Mouse (Mus musculus) intestine, embryonic 15.5 days (tissue): ENCODE data around the gene Gsdme. TPM values are rescaled to one million over a fixed set of nuclear protein-coding genes. Genes with fewer than 3 reads are reported as not detected.

Experiments
- ATAC-seq: fragments of 200-750 bp; cut with Nextera tagmentation; 2 replicates; pipeline ENCODE4 v1.8.0; 2017; ENCODE audit warnings: moderate TSS enrichment, moderate library complexity
- H3K27ac ChIP-seq: fragments of 300-500 bp; sonication (generic); 2 replicates; pipeline ENCODE4 v1.5.1; 2015; ENCODE audit warnings: mild to moderate bottlenecking, inconsistent platforms
- H3K27me3 ChIP-seq: fragments of 300-500 bp; sonication (generic); replicated peaks from 2 replicates; pipeline ENCODE4 v1.6.1; 2015; ENCODE audit warnings: inconsistent platforms
- H3K36me3 ChIP-seq: fragments of 300-500 bp; sonication (generic); 2 replicates; pipeline ENCODE4 v1.6.1; 2015; ENCODE audit warnings: inconsistent platforms
- H3K4me1 ChIP-seq: fragments of 300-500 bp; sonication (generic); replicated peaks from 2 replicates; pipeline ENCODE4 v1.6.1; 2015; ENCODE audit warnings: inconsistent platforms
- H3K4me2 ChIP-seq: fragments of 300-500 bp; sonication (generic); replicated peaks from 2 replicates; pipeline ENCODE4 v1.6.1; 2015; ENCODE audit warnings: mild to moderate bottlenecking, inconsistent platforms
- H3K4me3 ChIP-seq: fragments of 300-500 bp; sonication (generic); replicated peaks from 2 replicates; pipeline ENCODE4 v1.5.1; 2015; ENCODE audit warnings: inconsistent platforms
- H3K9ac ChIP-seq: fragments of 300-500 bp; sonication (generic); 2 replicates; pipeline ENCODE4 v1.6.1; 2015; ENCODE audit warnings: inconsistent platforms
- H3K9me3 ChIP-seq: fragments of 300-500 bp; sonication (generic); 2 replicates; pipeline ENCODE4 v1.6.1; 2016; ENCODE audit warnings: inconsistent platforms
- WGBS: fragments of 180-500 bp; shearing (Covaris S2); methylation state at CpG from one replicate; pipeline ENCODE4 v1.1.7; 2015; 5-methylcytosine and 5-hydroxymethylcytosine counted together
- polyA plus RNA-seq: library from polyadenylated mRNA; unstranded; fragments of >200 nt; fragmentation: Nextera tagmentation; extraction: Ambion mirVana; gene quantifications from 2 replicates; pipeline ENCODE4 v1.2.1, GENCODE M21; 2015

Gene Gsdme
- polyA plus RNA-seq, 1 experiment from 2014 or later, result 31.1 TPM

DNA sequence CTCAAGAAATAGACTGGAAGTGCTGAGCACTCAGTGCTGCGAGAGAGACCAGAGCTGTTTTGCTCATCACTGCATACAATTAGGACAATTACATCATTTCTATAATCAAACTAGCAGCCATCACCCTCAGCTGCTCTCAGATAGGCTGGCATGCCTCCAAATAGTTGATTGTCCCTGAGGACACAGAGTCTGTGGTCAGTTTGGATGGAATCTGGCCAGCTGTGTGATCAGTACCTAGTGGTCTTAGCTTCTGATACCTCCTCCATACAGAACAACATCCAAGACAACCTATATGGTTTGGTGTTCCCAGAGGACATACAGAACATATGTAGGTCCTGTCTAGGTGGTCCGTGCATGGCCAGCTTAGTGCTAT, 48.3 kb downstream of the Gsdme start:
- H3K9me3 ChIP-seq, result no peaks in the 10 kb centered on the region
- 87% methylated on average over 2 of the region's 2 CpGs for WGBS
- no peak overlapping the region for H3K9ac ChIP-seq
- no peak overlapping the region for H3K4me3 ChIP-seq
- H3K27me3 ChIP-seq, result no peaks in the 10 kb centered on the region
- H3K4me1 ChIP-seq, result no peaks in the 10 kb centered on the region
- no peak overlapping the region for H3K4me2 ChIP-seq
- H3K27ac ChIP-seq, result no peak overlapping the region
- ATAC-seq, result no peak
- H3K36me3 ChIP-seq, result no peaks in the 10 kb centered on the region

DNA sequence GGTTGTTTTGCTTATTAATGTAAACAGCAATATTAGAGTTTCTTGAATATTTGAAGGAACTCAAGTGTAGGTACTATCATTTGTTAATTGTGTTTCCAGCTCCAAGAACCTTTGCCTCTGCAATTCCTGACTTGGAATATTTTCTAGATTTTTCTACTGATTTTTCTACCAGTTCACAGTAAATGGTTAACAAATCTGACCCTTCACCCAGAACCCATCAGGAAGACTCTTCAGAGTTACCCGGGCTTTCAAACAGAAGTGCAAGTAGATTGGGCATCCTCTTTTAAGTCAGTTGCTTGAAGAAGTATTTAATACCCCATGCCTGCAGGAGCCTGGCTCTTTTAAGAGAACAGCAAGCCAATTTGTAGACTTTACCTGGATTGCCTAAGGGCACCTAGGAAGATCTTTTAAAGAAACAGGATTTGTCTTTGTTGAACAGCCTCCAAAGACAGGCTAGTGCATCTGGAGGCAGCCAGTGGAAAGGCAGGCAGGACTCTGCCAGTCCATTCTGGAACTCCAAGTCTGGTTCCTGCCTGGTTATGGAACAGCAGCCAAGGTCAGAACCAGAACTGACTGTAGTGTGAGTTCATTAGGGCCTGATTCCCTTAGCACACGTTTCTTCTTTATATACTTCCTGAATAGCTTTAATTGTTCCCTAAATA, 48.8 kb downstream of the Gsdme start:
- Histone ChIP-seq H3K27me3 (no peaks in the 10 kb centered on the region), H3K4me1 (no peaks in the 10 kb centered on the region), H3K4me3 (no peak overlapping the region), H3K27ac (no peak overlapping the region), H3K36me3 (no peaks in the 10 kb centered on the region), H3K4me2 (no peak overlapping the region), H3K9ac (no peak overlapping the region), H3K9me3 (no peaks in the 10 kb centered on the region)
- 54% methylated on average over 2 of the region's 2 CpGs for WGBS
- ATAC-seq, result no peak

DNA sequence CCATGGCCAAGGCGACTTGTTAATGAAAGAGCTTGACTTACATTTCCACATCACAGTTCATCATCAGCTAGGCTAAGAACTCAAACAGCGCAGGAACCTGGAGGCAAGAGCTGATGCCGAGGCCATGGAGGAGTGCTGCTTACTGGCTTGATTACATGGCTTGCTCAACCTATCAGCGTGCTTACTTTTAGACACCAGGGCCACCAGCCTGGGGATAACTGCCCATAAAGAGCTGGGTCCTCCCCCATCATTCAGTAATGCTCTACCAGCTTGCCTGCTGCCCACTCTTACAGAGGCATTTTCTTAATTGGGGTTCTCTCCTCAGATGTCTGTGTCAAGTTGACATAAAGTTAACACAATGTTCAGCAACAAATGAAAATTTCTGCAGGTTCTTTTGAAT, 58.6 kb downstream of the Gsdme start:
- no peak overlapping the region for H3K9ac ChIP-seq
- H3K27ac ChIP-seq, result no peak overlapping the region
- H3K4me3 ChIP-seq, result no peak overlapping the region
- H3K4me2 ChIP-seq, result no peak overlapping the region
- 93% methylated on average over 4 of the region's 4 CpGs for WGBS
- H3K4me1 ChIP-seq, result no peaks in the 10 kb centered on the region
- no peak for ATAC-seq
- no peaks in the 10 kb centered on the region for H3K36me3 ChIP-seq
- H3K27me3 ChIP-seq, result no peaks in the 10 kb centered on the region
- no peaks in the 10 kb centered on the region for H3K9me3 ChIP-seq

DNA sequence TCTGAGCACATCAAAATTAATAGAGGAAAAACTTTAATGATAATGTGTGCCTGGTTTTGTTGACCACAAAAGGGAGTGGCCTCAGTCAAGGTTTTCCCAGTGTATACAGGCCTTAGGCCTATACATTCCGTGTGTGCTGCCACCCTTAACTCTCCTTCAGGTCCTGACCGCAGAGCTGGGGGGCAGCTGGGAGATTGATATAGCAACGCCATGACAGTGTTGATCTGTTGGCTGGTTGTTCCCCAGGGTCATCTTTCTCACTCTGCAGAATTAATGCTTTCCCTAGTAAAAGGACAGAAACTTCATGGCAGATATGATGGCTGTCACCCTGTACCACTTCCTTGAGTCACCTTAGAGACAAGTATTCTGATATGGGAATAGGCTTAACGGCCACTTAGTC, 59.3 kb downstream of the Gsdme start:
- no peak overlapping the region for H3K9ac ChIP-seq
- H3K27ac ChIP-seq, result no peak overlapping the region
- H3K4me1 ChIP-seq, result no peaks in the 10 kb centered on the region
- 85% methylated on average over 4 of the region's 4 CpGs for WGBS
- no peaks in the 10 kb centered on the region for H3K27me3 ChIP-seq
- H3K4me2 ChIP-seq, result no peak overlapping the region
- no peaks in the 10 kb centered on the region for H3K36me3 ChIP-seq
- ATAC-seq, result no peak
- H3K9me3 ChIP-seq, result no peaks in the 10 kb centered on the region
- no peak overlapping the region for H3K4me3 ChIP-seq

DNA sequence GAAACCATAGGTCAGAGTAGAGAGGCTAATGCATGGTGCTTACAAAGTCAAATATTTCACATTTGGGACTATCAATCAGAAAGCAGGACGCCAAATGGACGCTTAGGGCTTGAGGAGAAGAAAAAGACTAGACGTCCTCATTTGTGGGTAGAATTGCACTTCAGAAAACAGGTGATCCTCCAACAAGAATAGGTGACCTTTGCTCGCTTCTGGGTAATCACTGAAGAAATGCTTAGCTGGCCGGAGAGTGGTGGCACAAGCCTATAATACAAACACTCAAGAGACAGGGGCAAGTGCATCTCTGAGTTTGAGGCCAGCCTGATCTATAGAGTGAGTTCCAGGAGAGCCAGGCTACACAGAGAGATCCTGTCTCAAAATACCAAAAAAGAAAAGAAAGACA, 69.8 kb downstream of the Gsdme start:
- H3K27ac ChIP-seq, result no peak overlapping the region
- H3K9ac ChIP-seq, result no peak overlapping the region
- no peak for ATAC-seq
- no peaks in the 10 kb centered on the region for H3K27me3 ChIP-seq
- H3K4me1 ChIP-seq, result no peaks in the 10 kb centered on the region
- 82% methylated on average over 5 of the region's 5 CpGs for WGBS
- H3K4me3 ChIP-seq, result no peak overlapping the region
- no peak overlapping the region for H3K4me2 ChIP-seq
- H3K9me3 ChIP-seq, result no peaks in the 10 kb centered on the region
- H3K36me3 ChIP-seq, result no peaks in the 10 kb centered on the region

DNA sequence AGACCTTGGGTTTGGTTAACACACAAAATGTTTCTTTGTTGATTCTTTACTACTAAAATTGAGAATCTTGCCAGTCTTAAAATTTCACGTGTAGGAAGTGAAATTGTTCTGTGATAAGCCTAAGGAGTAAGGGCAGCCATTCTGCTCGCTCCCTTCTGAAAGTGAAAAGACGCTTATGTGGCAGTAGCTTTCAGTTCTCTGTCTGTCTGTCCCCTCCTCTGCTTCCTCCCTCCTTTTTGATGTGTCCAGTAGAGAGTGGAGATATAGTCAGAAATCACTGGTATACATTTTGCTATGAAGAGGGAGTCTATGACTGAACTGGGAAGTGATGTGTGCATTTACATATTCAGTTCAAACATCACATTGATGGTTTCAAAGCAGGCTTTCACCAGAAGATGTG, 70.8 kb downstream of the Gsdme start:
- no peaks in the 10 kb centered on the region for H3K36me3 ChIP-seq
- H3K27me3 ChIP-seq, result no peaks in the 10 kb centered on the region
- H3K27ac ChIP-seq, result no peak overlapping the region
- H3K9ac ChIP-seq, result no peak overlapping the region
- 82% methylated on average over 3 of the region's 3 CpGs for WGBS
- ATAC-seq, result no peak
- no peaks in the 10 kb centered on the region for H3K4me1 ChIP-seq
- no peaks in the 10 kb centered on the region for H3K9me3 ChIP-seq
- no peak overlapping the region for H3K4me3 ChIP-seq
- H3K4me2 ChIP-seq, result no peak overlapping the region

DNA sequence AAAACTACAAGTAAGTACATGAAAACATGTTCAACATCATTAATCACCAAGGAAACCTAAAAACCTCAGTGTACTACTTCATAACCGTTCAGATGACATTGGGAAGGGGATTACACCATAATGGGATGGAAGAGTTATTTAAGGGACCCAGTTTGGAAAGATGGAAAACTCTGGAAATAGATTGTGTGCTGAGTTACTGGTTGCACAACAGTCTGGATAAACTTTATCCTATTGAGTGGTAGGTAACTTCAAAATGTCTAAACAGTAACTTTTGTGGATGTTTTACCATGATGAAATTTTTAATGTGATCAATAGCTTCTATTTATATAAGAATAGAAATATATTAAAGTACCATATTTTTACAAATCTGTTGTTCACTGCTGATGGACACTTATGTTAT, 71.5 kb downstream of the Gsdme start:
- no peaks in the 10 kb centered on the region for H3K27me3 ChIP-seq
- no peak overlapping the region for H3K4me3 ChIP-seq
- H3K36me3 ChIP-seq, result no peaks in the 10 kb centered on the region
- no peak overlapping the region for H3K9ac ChIP-seq
- no peak for ATAC-seq
- no peak overlapping the region for H3K27ac ChIP-seq
- no peaks in the 10 kb centered on the region for H3K9me3 ChIP-seq
- H3K4me1 ChIP-seq, result no peaks in the 10 kb centered on the region
- no peak overlapping the region for H3K4me2 ChIP-seq
- WGBS, result 67% methylated on average over 1 of the region's 1 CpGs

DNA sequence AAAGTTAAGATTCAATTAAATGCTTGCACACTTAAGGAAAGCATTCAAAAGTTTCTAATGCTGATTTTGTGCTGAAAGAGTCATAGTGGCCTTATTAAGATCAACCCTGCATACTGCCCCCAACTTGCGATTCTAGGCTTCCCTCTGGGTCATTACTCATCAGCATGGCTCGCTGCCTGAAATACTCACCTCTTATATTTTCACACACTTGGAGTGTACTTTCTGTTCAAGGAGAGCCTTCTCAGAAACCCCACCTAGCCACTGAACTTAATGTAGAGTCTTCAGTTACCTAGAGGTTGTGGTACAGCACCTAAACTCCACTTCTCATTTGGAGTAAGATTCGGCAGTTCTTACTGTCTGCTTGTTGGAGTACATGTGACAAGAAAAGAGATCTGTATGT, 72.1 kb downstream of the Gsdme start:
- 76% methylated on average over 3 of the region's 3 CpGs for WGBS
- H3K27me3 ChIP-seq, result no peaks in the 10 kb centered on the region
- H3K9ac ChIP-seq, result no peak overlapping the region
- no peak for ATAC-seq
- H3K4me2 ChIP-seq, result no peak overlapping the region
- H3K4me1 ChIP-seq, result no peaks in the 10 kb centered on the region
- H3K36me3 ChIP-seq, result no peaks in the 10 kb centered on the region
- no peaks in the 10 kb centered on the region for H3K9me3 ChIP-seq
- no peak overlapping the region for H3K4me3 ChIP-seq
- H3K27ac ChIP-seq, result no peak overlapping the region

DNA sequence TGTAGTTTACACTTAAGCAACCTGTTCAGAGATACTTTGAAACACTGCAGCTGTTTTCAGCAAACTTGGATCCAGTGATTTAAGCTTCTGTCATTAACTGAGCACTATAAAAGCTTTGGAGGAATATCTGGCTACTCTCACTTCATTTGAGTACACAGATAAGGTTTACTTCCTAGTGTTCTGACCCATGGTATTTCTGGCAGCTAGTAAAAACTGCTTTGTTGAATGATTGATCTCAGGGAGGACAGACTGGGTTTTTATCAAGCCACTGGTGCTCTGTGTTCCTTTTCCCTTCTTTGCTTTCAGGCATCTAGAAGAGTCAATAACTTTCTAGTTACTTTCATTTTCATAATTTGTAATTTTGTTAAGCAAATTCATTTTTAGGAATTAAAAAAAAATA, 74.3 kb downstream of the Gsdme start:
- no peak for ATAC-seq

DNA sequence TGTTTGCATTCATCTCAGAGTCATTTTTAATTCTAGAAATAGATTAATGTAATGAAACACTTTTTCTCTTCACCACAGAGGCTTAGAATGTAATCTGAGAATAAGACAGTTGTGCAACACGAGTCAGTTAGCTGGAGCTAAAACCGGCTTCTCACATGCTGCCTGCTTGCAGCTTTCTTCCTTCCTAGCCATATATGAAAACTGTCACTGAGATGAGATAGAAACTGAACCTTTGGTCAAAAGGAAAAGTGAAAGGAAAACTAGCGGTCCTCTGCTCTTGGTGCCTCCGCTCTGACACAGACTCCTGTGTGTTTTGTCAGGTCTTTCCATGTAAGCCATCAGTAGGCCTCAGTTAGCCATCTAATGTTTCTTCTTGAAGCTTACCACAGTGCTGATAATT, 75.7 kb downstream of the Gsdme start:
- no peak for ATAC-seq
- 65% methylated on average over 4 of the region's 4 CpGs for WGBS
- Histone ChIP-seq H3K4me1 (no peaks in the 10 kb centered on the region), H3K4me2 (no peak overlapping the region), H3K4me3 (no peak overlapping the region), H3K9me3 (no peaks in the 10 kb centered on the region), H3K36me3 (no peaks in the 10 kb centered on the region), H3K9ac (no peak overlapping the region), H3K27me3 (no peaks in the 10 kb centered on the region), H3K27ac (no peak overlapping the region)

More for the DNA sequence above, 74.3 kb downstream of the Gsdme start:
- Histone ChIP-seq H3K4me1 (no peaks in the 10 kb centered on the region), H3K27ac (no peak overlapping the region), H3K4me3 (no peak overlapping the region), H3K27me3 (no peaks in the 10 kb centered on the region), H3K36me3 (no peaks in the 10 kb centered on the region), H3K9ac (no peak overlapping the region), H3K4me2 (no peak overlapping the region), H3K9me3 (no peaks in the 10 kb centered on the region)

DNA sequence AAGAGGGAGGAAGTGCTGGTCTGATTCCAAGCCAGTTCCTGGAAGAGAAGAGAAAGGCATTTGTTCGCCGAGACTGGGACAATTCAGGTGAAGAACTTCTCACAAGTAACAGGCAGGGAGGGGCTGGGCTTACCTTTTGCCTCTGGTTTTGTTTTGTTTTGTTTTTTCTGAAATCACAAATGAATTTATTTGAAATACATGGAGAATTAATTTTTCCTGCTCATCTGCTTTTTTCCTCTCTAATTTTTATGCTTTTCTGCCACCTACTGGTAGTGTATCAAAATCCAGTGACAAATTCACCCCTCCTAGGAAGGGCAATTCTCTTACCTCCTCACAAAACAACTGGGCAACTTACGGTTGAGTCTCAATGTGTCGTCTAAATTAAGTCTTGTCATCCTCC, 83.5 kb downstream of the Gsdme start:
- no peak overlapping the region for H3K9ac ChIP-seq
- H3K4me3 ChIP-seq, result no peak overlapping the region
- no peaks in the 10 kb centered on the region for H3K4me1 ChIP-seq
- ATAC-seq, result no peak
- no peak overlapping the region for H3K4me2 ChIP-seq
- H3K36me3 ChIP-seq, result no peaks in the 10 kb centered on the region
- no peak overlapping the region for H3K27ac ChIP-seq
- no peaks in the 10 kb centered on the region for H3K27me3 ChIP-seq
- 74% methylated on average over 4 of the region's 4 CpGs for WGBS
- no peaks in the 10 kb centered on the region for H3K9me3 ChIP-seq

DNA sequence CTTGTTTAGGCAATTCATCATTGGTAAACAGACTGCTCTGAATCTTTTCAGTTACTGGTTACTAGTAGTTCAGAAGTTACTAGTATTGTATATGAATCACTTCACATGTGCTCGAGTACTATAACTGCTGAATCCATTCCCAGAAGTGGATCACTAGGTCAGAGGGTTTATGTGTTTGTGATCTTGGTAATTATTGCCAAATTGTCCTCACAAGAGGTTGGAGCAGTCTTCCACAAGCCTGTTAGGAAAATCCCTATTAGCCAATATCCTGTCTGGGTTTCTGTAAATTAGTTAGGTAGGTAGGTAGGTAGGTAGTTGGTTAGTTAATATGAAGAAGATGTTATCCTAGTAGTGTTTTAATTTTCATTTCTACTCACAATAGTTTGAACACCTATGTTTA, 87.9 kb downstream of the Gsdme start:
- WGBS, result 69% methylated on average over 1 of the region's 1 CpGs
- ATAC-seq, result no peak
- no peaks in the 10 kb centered on the region for H3K4me1 ChIP-seq
- no peak overlapping the region for H3K4me2 ChIP-seq
- H3K9ac ChIP-seq, result no peak overlapping the region
- H3K27me3 ChIP-seq, result no peaks in the 10 kb centered on the region
- no peaks in the 10 kb centered on the region for H3K36me3 ChIP-seq
- no peak overlapping the region for H3K4me3 ChIP-seq
- H3K9me3 ChIP-seq, result no peaks in the 10 kb centered on the region
- H3K27ac ChIP-seq, result no peak overlapping the region

DNA sequence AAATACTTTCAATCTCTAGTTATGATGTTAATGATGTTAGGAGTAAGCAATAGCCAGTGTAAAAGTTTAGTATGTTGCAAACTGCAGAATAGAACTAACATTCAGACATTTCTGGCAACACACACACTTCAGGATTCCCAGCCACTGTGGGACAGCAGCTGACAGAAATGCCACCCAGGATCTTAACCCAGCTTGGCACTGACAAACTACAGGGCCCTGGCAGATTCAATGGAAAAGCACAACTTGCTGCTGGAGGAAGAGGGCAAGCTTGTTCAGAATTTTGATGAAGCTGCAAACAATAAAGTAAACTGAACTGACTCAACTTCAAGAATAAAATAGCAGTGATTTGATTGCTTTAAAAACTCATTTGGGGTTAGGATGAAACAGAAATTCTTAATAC, 93.9 kb downstream of the Gsdme start:
- no peak for ATAC-seq
- no peaks in the 10 kb centered on the region for H3K36me3 ChIP-seq
- no peak overlapping the region for H3K27ac ChIP-seq
- H3K9me3 ChIP-seq, result no peaks in the 10 kb centered on the region
- H3K27me3 ChIP-seq, result no peaks in the 10 kb centered on the region
- H3K4me1 ChIP-seq, result no peaks in the 10 kb centered on the region
- H3K4me3 ChIP-seq, result no peak overlapping the region
- no peak overlapping the region for H3K9ac ChIP-seq
- H3K4me2 ChIP-seq, result no peak overlapping the region

DNA sequence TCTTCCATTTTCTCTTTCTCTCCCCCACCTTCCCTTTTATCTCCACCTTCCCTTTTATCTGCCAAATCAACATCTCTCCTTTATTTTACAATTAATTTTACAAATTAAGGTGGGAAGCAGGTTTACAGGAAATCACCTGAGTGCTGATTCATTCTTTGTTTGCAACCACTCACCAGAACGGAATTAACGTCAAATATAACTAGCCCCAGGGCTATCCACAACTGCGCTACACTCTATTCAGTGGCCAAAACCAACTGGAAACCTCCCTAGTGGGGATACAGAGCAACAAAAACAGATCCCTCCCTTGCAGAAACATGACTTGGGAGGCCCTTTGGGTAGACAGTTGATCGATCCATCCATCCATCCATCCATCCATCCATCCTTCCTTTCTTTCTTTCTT, 94.8 kb downstream of the Gsdme start:
- Histone ChIP-seq H3K27me3 (no peaks in the 10 kb centered on the region), H3K9me3 (no peaks in the 10 kb centered on the region), H3K4me1 (no peaks in the 10 kb centered on the region), H3K4me2 (no peak overlapping the region), H3K4me3 (no peak overlapping the region), H3K27ac (no peak overlapping the region), H3K9ac (no peak overlapping the region), H3K36me3 (no peaks in the 10 kb centered on the region)
- no peak for ATAC-seq
- 93% methylated on average over 4 of the region's 4 CpGs for WGBS
